Mouse (Mus musculus): ENCODE data around the gene Slc25a33. TPM values are rescaled to one million over a fixed set of nuclear protein-coding genes. Genes with fewer than 3 reads are reported as not detected.
A peak's percentile ranks its signal among the peaks of the same experiment; 100 is the strongest.

Slc25a33 gene
- 52.2 and 53.2 TPM in 2 replicates for polyA plus RNA-seq (2015; fragmentation: Nextera tagmentation; extraction: Ambion mirVana)

DNA sequence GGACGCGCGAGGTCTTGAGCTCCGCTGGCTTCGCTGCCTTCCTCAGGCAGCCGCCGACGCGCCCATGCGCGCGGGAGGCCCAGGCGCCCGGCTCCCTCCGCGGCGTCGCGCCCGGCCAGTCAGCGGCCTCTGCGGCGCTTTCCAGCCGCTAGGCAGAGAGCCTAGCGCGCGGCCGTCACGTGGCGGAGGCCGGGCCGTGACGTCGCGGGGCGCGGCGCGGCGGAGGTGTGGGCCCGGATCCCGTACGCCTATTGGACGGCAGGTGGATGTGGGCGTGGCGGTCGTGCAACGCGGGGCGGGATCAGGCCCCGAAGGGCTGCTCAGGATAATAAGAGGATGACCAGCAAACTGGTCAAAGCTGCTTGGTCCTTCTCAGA lies at the start of gene Slc25a33:
Slc25a33 (minus strand) TSS at position 184 of the 377 bp plus-strand sequence.
- TF ChIP-seq EP300 (IDR thresholded peaks at IDR 0.05; ENCODE audit: low read depth) (no peak), CTCF (IDR thresholded peaks at IDR 0.05; ENCODE audit: low read depth) (no peak)
- under 1% methylated on average over 51 of the region's 51 CpGs for WGBS (ENCODE audit: insufficient replicate concordance)

DNA sequence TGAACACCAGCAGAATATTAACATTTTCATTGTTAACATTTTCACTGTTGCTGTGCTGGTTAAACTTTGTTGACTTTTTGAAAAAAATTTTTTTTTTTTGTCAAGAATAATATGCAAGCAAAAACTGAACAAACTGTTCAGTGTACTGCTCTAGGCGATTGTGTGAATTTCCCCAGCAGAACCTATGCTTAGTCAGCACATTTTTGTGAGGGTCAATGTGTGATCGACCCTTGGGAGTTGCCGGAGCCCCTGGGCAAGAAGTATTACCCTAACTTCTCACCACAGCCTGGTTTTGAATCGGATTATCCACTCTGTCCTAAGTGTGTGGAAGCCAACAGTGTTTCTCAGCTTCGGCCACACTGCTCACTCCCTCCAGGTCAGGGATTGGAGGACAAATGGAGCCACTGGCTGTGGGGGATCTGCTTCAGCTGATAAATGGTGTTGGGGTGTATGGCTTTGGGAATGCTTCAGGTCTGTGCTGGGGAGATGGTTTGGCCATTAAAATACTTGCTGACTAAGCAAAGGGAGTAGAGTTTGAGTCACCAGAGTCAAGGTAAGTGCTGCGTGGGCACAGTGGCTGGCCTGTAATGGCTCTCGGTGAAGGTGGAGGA lies 48.6 kb upstream of the Slc25a33 start:
- Histone ChIP-seq H3K4me1 (ENCODE audit: insufficient read depth) (no peaks in the 10 kb centered on the region), H3K4me2 (ENCODE audit: low read depth, low read length) (no peak overlapping the region), H3K4me3 (ENCODE audit: low read depth, low read length) (no peak overlapping the region), H3K9ac (replicated peaks) (no peak overlapping the region), H3K27ac (ENCODE audit: low read depth) (no peak overlapping the region), H3K9me3 (ENCODE audit: low read length) (no peaks in the 10 kb centered on the region), H3K27me3 (ENCODE audit: insufficient read depth, low read length) (no peaks in the 10 kb centered on the region), H3K36me3 (replicated peaks; ENCODE audit: insufficient read depth, low read length) (no peaks in the 10 kb centered on the region)
- TF ChIP-seq CTCF (IDR thresholded peaks at IDR 0.05; ENCODE audit: low read depth) (no peak), EP300 (IDR thresholded peaks at IDR 0.05; ENCODE audit: low read depth) (no peak)
- DNase-seq (no peak), ATAC-seq (no peak)
- 62% methylated on average over 7 of the region's 7 CpGs for whole genome bisulfite sequencing (ENCODE audit: insufficient replicate concordance)

More for the DNA sequence above, at the start of gene Slc25a33:
- H3K4me1 ChIP-seq (ENCODE audit: insufficient read depth): peaks cover 13% of the 10 kb centered on the region
- ATAC-seq (peak; percentile 84), DNase-seq (peak; percentile 95)
- peak within 1 kb of the TSS; percentile 77 for H3K4me3 ChIP-seq (ENCODE audit: low read depth, low read length)
- peak within 1 kb of the TSS; percentile 95 for H3K27ac ChIP-seq (ENCODE audit: low read depth)
- peak within 1 kb of the TSS; percentile 97 for H3K4me2 ChIP-seq (ENCODE audit: low read depth, low read length)
- no peaks in the 10 kb centered on the region for H3K9me3 ChIP-seq (ENCODE audit: low read length)
- H3K27me3 ChIP-seq (ENCODE audit: insufficient read depth, low read length): no peaks in the 10 kb centered on the region
- H3K36me3 ChIP-seq (replicated peaks; ENCODE audit: insufficient read depth, low read length): no peaks in the 10 kb centered on the region
- peak within 1 kb of the TSS; percentile 96 for H3K9ac ChIP-seq (replicated peaks)

DNA sequence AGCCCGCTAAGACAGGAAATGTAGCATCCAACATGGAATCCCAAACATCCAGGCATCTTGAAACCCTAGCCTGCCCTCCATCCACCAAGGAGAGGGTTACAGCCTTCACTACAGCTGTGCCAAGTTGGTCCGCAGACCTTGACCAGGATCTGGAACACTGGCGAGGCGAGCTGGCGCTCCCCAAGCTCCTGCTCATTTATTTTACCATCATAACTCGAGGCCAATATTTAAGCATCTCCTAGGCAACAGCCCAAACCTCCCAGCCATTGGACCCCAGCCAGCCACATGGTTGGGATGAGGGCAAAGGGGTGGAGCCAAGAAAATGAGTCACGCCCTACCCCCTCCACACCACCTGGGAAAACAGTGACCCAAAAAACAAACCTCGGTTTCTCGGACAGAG lies 48.0 kb upstream of the Slc25a33 start:
- Histone ChIP-seq H3K9me3 (ENCODE audit: low read length) (no peaks in the 10 kb centered on the region), H3K9ac (replicated peaks) (no peak overlapping the region), H3K27ac (ENCODE audit: low read depth) (no peak overlapping the region), H3K4me2 (ENCODE audit: low read depth, low read length) (no peak overlapping the region), H3K27me3 (ENCODE audit: insufficient read depth, low read length) (no peaks in the 10 kb centered on the region), H3K4me1 (ENCODE audit: insufficient read depth) (no peaks in the 10 kb centered on the region), H3K36me3 (replicated peaks; ENCODE audit: insufficient read depth, low read length) (no peaks in the 10 kb centered on the region), H3K4me3 (ENCODE audit: low read depth, low read length) (no peak overlapping the region)
- WGBS (ENCODE audit: insufficient replicate concordance): 61% methylated on average over 9 of the region's 9 CpGs
- TF ChIP-seq EP300 (IDR thresholded peaks at IDR 0.05; ENCODE audit: low read depth): no peak
- TF ChIP-seq CTCF (IDR thresholded peaks at IDR 0.05; ENCODE audit: low read depth): no peak
- ATAC-seq (no peak), DNase-seq (no peak)

DNA sequence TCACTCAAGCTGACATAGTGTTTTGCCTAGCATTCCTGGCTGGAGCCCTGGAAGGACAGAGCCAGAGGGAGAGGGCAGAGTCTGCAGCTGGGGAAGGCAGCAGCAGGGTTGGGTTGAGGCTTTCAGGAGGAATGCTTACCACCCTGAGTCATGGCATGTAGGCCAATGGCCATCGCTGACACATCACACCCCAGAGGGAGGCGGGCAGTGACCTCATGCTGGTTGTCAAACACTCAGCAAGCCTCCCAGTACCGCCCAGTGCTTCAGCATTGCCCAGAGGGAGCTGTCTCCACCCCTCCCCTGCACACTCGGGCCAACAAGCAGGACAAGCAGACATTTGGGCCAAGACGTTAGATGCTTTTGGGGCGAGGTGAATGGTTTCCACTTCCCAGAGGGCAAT lies 46.5 kb upstream of the Slc25a33 start:
- Histone ChIP-seq H3K4me3 (ENCODE audit: low read depth, low read length) (no peak overlapping the region), H3K27ac (ENCODE audit: low read depth) (no peak overlapping the region), H3K9ac (replicated peaks) (no peak overlapping the region), H3K36me3 (replicated peaks; ENCODE audit: insufficient read depth, low read length) (no peaks in the 10 kb centered on the region), H3K4me1 (ENCODE audit: insufficient read depth) (no peaks in the 10 kb centered on the region), H3K4me2 (ENCODE audit: low read depth, low read length) (no peak overlapping the region), H3K9me3 (ENCODE audit: low read length) (no peaks in the 10 kb centered on the region), H3K27me3 (ENCODE audit: insufficient read depth, low read length) (no peaks in the 10 kb centered on the region)
- WGBS (ENCODE audit: insufficient replicate concordance): 35% methylated on average over 6 of the region's 6 CpGs
- DNase-seq: peak; percentile 66
- TF ChIP-seq EP300 (IDR thresholded peaks at IDR 0.05; ENCODE audit: low read depth) (no peak), CTCF (IDR thresholded peaks at IDR 0.05; ENCODE audit: low read depth) (no peak)
- peak; percentile 94 for ATAC-seq

DNA sequence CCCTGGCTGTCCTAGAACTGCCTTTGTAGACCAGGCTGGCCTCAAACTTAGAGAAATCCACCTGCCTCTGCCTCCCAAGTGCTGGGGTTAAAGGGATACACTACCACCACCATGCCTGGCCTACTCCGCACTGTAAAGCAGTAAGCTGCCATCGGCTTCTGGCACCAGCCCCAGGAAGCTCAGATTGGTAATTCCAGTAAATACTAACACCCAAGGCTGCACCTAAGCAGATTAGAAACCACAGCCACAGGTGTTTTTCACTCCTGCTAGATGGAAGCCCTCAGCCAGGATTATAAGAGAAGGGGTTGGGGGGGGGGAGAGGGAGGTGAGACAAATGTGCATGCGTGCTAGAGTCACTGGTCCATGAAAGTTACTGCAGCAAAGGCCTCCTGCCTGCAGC lies 45.1 kb upstream of the Slc25a33 start:
- Histone ChIP-seq H3K9ac (replicated peaks) (no peak overlapping the region), H3K4me3 (ENCODE audit: low read depth, low read length) (no peak overlapping the region), H3K9me3 (ENCODE audit: low read length) (no peaks in the 10 kb centered on the region), H3K4me2 (ENCODE audit: low read depth, low read length) (no peak overlapping the region), H3K27me3 (ENCODE audit: insufficient read depth, low read length) (no peaks in the 10 kb centered on the region), H3K36me3 (replicated peaks; ENCODE audit: insufficient read depth, low read length) (no peaks in the 10 kb centered on the region), H3K4me1 (ENCODE audit: insufficient read depth) (no peaks in the 10 kb centered on the region), H3K27ac (ENCODE audit: low read depth) (no peak overlapping the region)
- 64% methylated on average over 3 of the region's 3 CpGs for WGBS (ENCODE audit: insufficient replicate concordance)
- no peak for DNase-seq
- TF ChIP-seq CTCF (IDR thresholded peaks at IDR 0.05; ENCODE audit: low read depth): no peak
- no peak for ATAC-seq

DNA sequence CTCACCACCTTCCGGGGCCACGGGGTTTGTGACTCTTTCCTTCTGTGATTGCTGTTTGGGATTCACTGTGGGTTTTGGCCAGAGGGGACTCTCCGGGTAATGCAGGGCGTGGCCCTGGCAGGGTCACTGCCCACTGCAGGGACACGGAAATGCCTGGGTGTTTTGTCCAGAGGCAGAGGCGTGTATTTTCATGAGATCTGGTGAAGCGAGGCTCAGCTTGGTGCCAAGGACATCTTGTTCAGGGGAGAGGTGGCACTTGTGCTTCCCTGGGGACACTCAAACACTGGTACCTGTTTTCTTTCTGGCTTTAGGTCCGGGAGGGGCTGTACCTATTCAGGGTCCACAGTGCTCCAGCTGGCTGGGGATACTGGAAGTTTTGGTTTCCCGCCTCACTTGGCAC lies 42.5 kb upstream of the Slc25a33 start:
- Histone ChIP-seq H3K4me3 (ENCODE audit: low read depth, low read length) (no peak overlapping the region), H3K9ac (replicated peaks) (no peak overlapping the region), H3K4me1 (ENCODE audit: insufficient read depth) (no peaks in the 10 kb centered on the region), H3K27me3 (ENCODE audit: insufficient read depth, low read length) (0 out of 2 replicates have a peak, but pooled peaks cover 5% of the 10 kb centered on the region), H3K4me2 (ENCODE audit: low read depth, low read length) (no peak overlapping the region), H3K36me3 (replicated peaks; ENCODE audit: insufficient read depth, low read length) (no peaks in the 10 kb centered on the region), H3K9me3 (ENCODE audit: low read length) (no peaks in the 10 kb centered on the region), H3K27ac (ENCODE audit: low read depth) (no peak overlapping the region)
- TF ChIP-seq EP300 (IDR thresholded peaks at IDR 0.05; ENCODE audit: low read depth) (no peak), CTCF (IDR thresholded peaks at IDR 0.05; ENCODE audit: low read depth) (no peak)
- no peak for ATAC-seq
- no peak for DNase-seq
- WGBS (ENCODE audit: insufficient replicate concordance): 77% methylated on average over 9 of the region's 9 CpGs
